Mouse (Mus musculus): ENCODE measurements at regions not wholly inside any gene's neighbourhood (a gene's known extent, or its start where the extent isn't known, plus 50 kb on each side); places are given as distances from the start of the nearest gene placed in this dataset.

DNA sequence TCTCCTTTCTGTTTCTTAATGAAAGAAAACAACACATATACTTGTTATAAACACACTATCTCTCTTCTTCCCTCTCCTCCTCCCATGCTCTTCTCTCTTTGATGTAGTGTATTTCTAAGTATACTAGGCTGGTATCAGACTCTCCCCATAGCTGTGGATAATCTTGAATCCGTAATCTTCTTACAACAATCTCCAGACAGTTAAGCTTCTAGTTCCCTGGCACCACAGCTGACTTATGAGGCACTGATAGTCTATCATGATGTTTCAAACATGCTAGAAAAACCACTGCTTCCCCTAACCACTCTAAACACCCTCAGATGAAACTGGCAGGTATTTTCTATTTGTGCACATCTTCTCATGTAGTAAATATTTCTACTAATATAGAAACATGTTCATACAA lies 471.7 kb downstream of the Pdha2 start:
- Histone ChIP-seq H3K36me3 (ENCODE audit: control insufficient read depth in 1 of 2, insufficient read depth in 2 of 2, low read length in 2 of 2) (peaks cover 0 to 16% of the 10 kb centered on the region in 2 experiments; a peak in 2 of 4 replicates), H3K27me3 (ENCODE audit: control insufficient read depth in 1 of 2, insufficient read depth in 2 of 2, low read length in 2 of 2) (no peaks in the 10 kb centered on the region), H3K9me3 (replicated peaks; ENCODE audit: insufficient read depth, low read length) (no peaks in the 10 kb centered on the region), H3K9ac (ENCODE audit: control insufficient read depth, low read depth, low read length, poor library complexity, severe bottlenecking) (no peak overlapping the region), H3K4me1 (ENCODE audit: control insufficient read depth in 1 of 2, insufficient read depth in 2 of 2, low read length in 2 of 2) (peaks cover 10 to 16% of the 10 kb centered on the region in 2 experiments; a peak in 3 of 4 replicates), H3K27ac (ENCODE audit: control insufficient read depth, low read depth, low read length) (no peak overlapping the region), H3K79me2 (ENCODE audit: control insufficient read depth, insufficient read depth, low read length, poor library complexity) (no peaks in the 10 kb centered on the region), H3K4me3 (ENCODE audit: control insufficient read depth in 1 of 2, insufficient read depth in 1 of 2, low read depth in 2 of 2, low read length in 2 of 2) (no peak overlapping the region)
- no peak for TF ChIP-seq HCFC1 (IDR thresholded peaks at IDR 0.05; ENCODE audit: low read depth, low read length)
- no peak for TF ChIP-seq MYC (IDR thresholded peaks at IDR 0.05; ENCODE audit: low read depth, low read length)
- no peak for TF ChIP-seq CHD2 (IDR thresholded peaks at IDR 0.05; ENCODE audit: low read length)
- no peak for TF ChIP-seq POLR2AphosphoS5 (IDR thresholded peaks at IDR 0.05; ENCODE audit: borderline replicate concordance, low read depth, low read length)
- no peak for TF ChIP-seq ZC3H11A (IDR thresholded peaks at IDR 0.05; ENCODE audit: low read depth, low read length)
- TF ChIP-seq TBP (IDR thresholded peaks at IDR 0.05; ENCODE audit: low read depth, low read length), result no peak
- no peak for TF ChIP-seq E2F4 (IDR thresholded peaks at IDR 0.05; ENCODE audit: borderline replicate concordance, low read depth, low read length)
- TF ChIP-seq MXI1 (IDR thresholded peaks at IDR 0.05; ENCODE audit: low read depth, low read length), result no peak
- no peak for TF ChIP-seq NELFE (IDR thresholded peaks at IDR 0.05; ENCODE audit: low read depth, low read length)
- no peak for TF ChIP-seq UBTF (IDR thresholded peaks at IDR 0.05; ENCODE audit: borderline replicate concordance, insufficient read depth, low read depth, low read length)
- TF ChIP-seq ELF1 (IDR thresholded peaks at IDR 0.05; ENCODE audit: low read depth, low read length), result no peak
- TF ChIP-seq CTCF (IDR thresholded peaks at IDR 0.05 in 2 of 3, conservative IDR thresholded peaks at IDR 0.05 in 1 of 3; ENCODE audit: control insufficient read depth in 1 of 3, insufficient read depth in 1 of 3, low read depth in 2 of 3, low read length in 3 of 3, poor library complexity in 1 of 3, severe bottlenecking in 1 of 3), result no peak
- TF ChIP-seq CHD1 (IDR thresholded peaks at IDR 0.05; ENCODE audit: low read depth, low read length), result no peak
- no peak for TF ChIP-seq MEF2A (IDR thresholded peaks at IDR 0.05; ENCODE audit: extremely low read depth, insufficient replicate concordance, low read depth, low read length, poor library complexity, severe bottlenecking)
- TF ChIP-seq JUND (IDR thresholded peaks at IDR 0.05; ENCODE audit: low read depth, low read length), result no peak
- TF ChIP-seq SIN3A (IDR thresholded peaks at IDR 0.05; ENCODE audit: low read length), result no peak
- TF ChIP-seq SMC3 (IDR thresholded peaks at IDR 0.05; ENCODE audit: low read depth, low read length), result no peak
- TF ChIP-seq TCF12 (IDR thresholded peaks at IDR 0.05; ENCODE audit: low read depth, low read length), result peak; percentile 85
- no peak for TF ChIP-seq BHLHE40 (IDR thresholded peaks at IDR 0.05; ENCODE audit: borderline replicate concordance, low read depth, low read length)
- TF ChIP-seq MAFK (IDR thresholded peaks at IDR 0.05; ENCODE audit: borderline replicate concordance, low read depth, low read length), result no peak
- no peak for TF ChIP-seq MAZ (IDR thresholded peaks at IDR 0.05; ENCODE audit: low read depth, low read length)
- TF ChIP-seq MYB (IDR thresholded peaks at IDR 0.05; ENCODE audit: low read depth, low read length), result 0 out of 2 replicates have a peak, but pooled peaks have one; percentile 33
- no peak for TF ChIP-seq TAL1 (IDR thresholded peaks at IDR 0.05; ENCODE audit: low read length)
- peak; percentile 78 for TF ChIP-seq RCOR1 (IDR thresholded peaks at IDR 0.05; ENCODE audit: low read depth, low read length)
- TF ChIP-seq USF2 (IDR thresholded peaks at IDR 0.05; ENCODE audit: borderline replicate concordance in 1 of 2, insufficient read depth in 1 of 2, low read depth in 1 of 2, low read length in 2 of 2), result no peak
- no peak for TF ChIP-seq NRF1 (IDR thresholded peaks at IDR 0.05; ENCODE audit: insufficient read depth, low read depth, low read length, poor library complexity, severe bottlenecking)
- peak; percentile 79 for TF ChIP-seq GATA1 (IDR thresholded peaks at IDR 0.05; ENCODE audit: low read depth, low read length)
- no peak for TF ChIP-seq POLR2A (IDR thresholded peaks at IDR 0.05; ENCODE audit: control insufficient read depth in 1 of 2, insufficient read depth in 1 of 2, low read depth in 1 of 2, low read length in 2 of 2, poor library complexity in 1 of 2)
- TF ChIP-seq USF1 (IDR thresholded peaks at IDR 0.05; ENCODE audit: low read depth, low read length), result no peak
- peak; percentile 75 to 85 for TF ChIP-seq EP300 (IDR thresholded peaks at IDR 0.05; ENCODE audit: low read depth in 1 of 2, low read length in 2 of 2)
- no peak for TF ChIP-seq ZMIZ1 (IDR thresholded peaks at IDR 0.05; ENCODE audit: low read depth, low read length)
- TF ChIP-seq ZNF384 (IDR thresholded peaks at IDR 0.05; ENCODE audit: low read depth, low read length), result no peak
- TF ChIP-seq KAT2A (conservative IDR thresholded peaks at IDR 0.05; ENCODE audit: low read depth, low read length), result no peak
- TF ChIP-seq RAD21 (IDR thresholded peaks at IDR 0.05; ENCODE audit: low read depth, low read length), result no peak
- TF ChIP-seq GABPA (IDR thresholded peaks at IDR 0.05; ENCODE audit: low read depth, low read length), result no peak
- TF ChIP-seq MAX (IDR thresholded peaks at IDR 0.05; ENCODE audit: low read length), result no peak
- TF ChIP-seq ETS1 (IDR thresholded peaks at IDR 0.05; ENCODE audit: low read depth, low read length), result peak; percentile 93
- no peak for TF ChIP-seq POLR2AphosphoS2 (IDR thresholded peaks at IDR 0.05; ENCODE audit: low read length)
- no peak for TF ChIP-seq ZKSCAN1 (IDR thresholded peaks at IDR 0.05; ENCODE audit: low read depth, low read length)
- DNase-seq (ENCODE audit: low read depth, low spot score), result peak; percentile 30

Measured in MEL (cell line).